Mouse (Mus musculus): ENCODE data around the gene Rfx2. TPM values are rescaled to one million over a fixed set of nuclear protein-coding genes. Genes with fewer than 3 reads are reported as not detected.

Gene Rfx2
- polyA plus RNA-seq, 1 experiment from 2014 or later = 6.8 TPM

GRCm38 (mm10) chr17:56869481-56869977 lies 38.7 kb upstream of the Rfx2 start:
- no peaks in the 10 kb centered on the region for H3K27me3 ChIP-seq (ENCODE audit: control insufficient read depth, insufficient read depth, low read length)
- no peak overlapping the region for H3K4me3 ChIP-seq (ENCODE audit: low read length)
- ATAC-seq (replicated peaks; ENCODE audit: extremely low read depth, insufficient read depth, low FRiP score) = no peak
- H3K36me3 ChIP-seq (ENCODE audit: control insufficient read depth, insufficient read depth) = no peaks in the 10 kb centered on the region
- WGBS = 84% methylated on average over 9 of the region's 9 CpGs
- H3K9me3 ChIP-seq (replicated peaks; ENCODE audit: control insufficient read depth, low read length) = peaks cover 6% of the 10 kb centered on the region
- H3K4me1 ChIP-seq (ENCODE audit: control insufficient read depth, insufficient read depth, low read length) = no peaks in the 10 kb centered on the region
- H3K9ac ChIP-seq (ENCODE audit: low read length) = no peak overlapping the region
- no peak overlapping the region for H3K4me2 ChIP-seq (ENCODE audit: low read depth, low read length)
- no peak overlapping the region for H3K27ac ChIP-seq (ENCODE audit: low read length)

GRCm38 (mm10) chr17:56866071-56866470 lies 35.3 kb upstream of the Rfx2 start:
- 74% methylated on average over 7 of the region's 7 CpGs for WGBS
- ATAC-seq (replicated peaks; ENCODE audit: extremely low read depth, insufficient read depth, low FRiP score) = no peak
- H3K27me3 ChIP-seq (ENCODE audit: control insufficient read depth, insufficient read depth, low read length) = no peaks in the 10 kb centered on the region

GRCm38 (mm10) chr17:56861197-56861596 lies 30.4 kb upstream of the Rfx2 start:
- ATAC-seq (replicated peaks; ENCODE audit: extremely low read depth, insufficient read depth, low FRiP score) = peak; percentile 38
- WGBS = 58% methylated on average over 3 of the region's 3 CpGs
- Histone ChIP-seq H3K27ac (ENCODE audit: low read length) (no peak overlapping the region), H3K4me2 (ENCODE audit: low read depth, low read length) (no peak overlapping the region), H3K4me1 (ENCODE audit: control insufficient read depth, insufficient read depth, low read length) (peaks cover 5% of the 10 kb centered on the region), H3K4me3 (ENCODE audit: low read length) (no peak overlapping the region), H3K36me3 (ENCODE audit: control insufficient read depth, insufficient read depth) (no peaks in the 10 kb centered on the region), H3K9me3 (replicated peaks; ENCODE audit: control insufficient read depth, low read length) (no peaks in the 10 kb centered on the region; the same call in 1 of the 2 replicates), H3K27me3 (ENCODE audit: control insufficient read depth, insufficient read depth, low read length) (no peaks in the 10 kb centered on the region), H3K9ac (ENCODE audit: low read length) (no peak overlapping the region)

More at GRCm38 (mm10) chr17:56866071-56866470, 35.3 kb upstream of the Rfx2 start:
- no peak overlapping the region for H3K9ac ChIP-seq (ENCODE audit: low read length)
- H3K36me3 ChIP-seq (ENCODE audit: control insufficient read depth, insufficient read depth) = no peaks in the 10 kb centered on the region
- H3K27ac ChIP-seq (ENCODE audit: low read length) = no peak overlapping the region
- no peak overlapping the region for H3K4me3 ChIP-seq (ENCODE audit: low read length)
- peaks cover 6% of the 10 kb centered on the region for H3K9me3 ChIP-seq (replicated peaks; ENCODE audit: control insufficient read depth, low read length)
- no peak overlapping the region for H3K4me2 ChIP-seq (ENCODE audit: low read depth, low read length)
- H3K4me1 ChIP-seq (ENCODE audit: control insufficient read depth, insufficient read depth, low read length) = no peaks in the 10 kb centered on the region

- Histone ChIP-seq H3K27me3 (ENCODE audit: control insufficient read depth, insufficient read depth, low read length) (no peaks in the 10 kb centered on the region), H3K4me1 (ENCODE audit: control insufficient read depth, insufficient read depth, low read length) (peaks cover 5% of the 10 kb centered on the region), H3K9me3 (replicated peaks; ENCODE audit: control insufficient read depth, low read length) (no peaks in the 10 kb centered on the region), H3K36me3 (ENCODE audit: control insufficient read depth, insufficient read depth) (no peaks in the 10 kb centered on the region), H3K4me3 (ENCODE audit: low read length) (no peak overlapping the region), H3K9ac (ENCODE audit: low read length) (peak overlapping the region; percentile 59), H3K27ac (ENCODE audit: low read length) (peak overlapping the region; percentile 76), H3K4me2 (ENCODE audit: low read depth, low read length) (peak overlapping the region; percentile 22; the same call in 1 of the 2 replicates)
- peak; percentile 68; the same call in 1 of the 2 replicates for ATAC-seq (replicated peaks; ENCODE audit: extremely low read depth, insufficient read depth, low FRiP score)
- 21% methylated on average over 7 of the region's 7 CpGs for WGBS
Measured at GRCm38 (mm10) chr17:56858922-56859321, 28.1 kb upstream of the Rfx2 start.

- no peak overlapping the region for H3K4me2 ChIP-seq (ENCODE audit: low read depth, low read length)
- ATAC-seq (replicated peaks; ENCODE audit: extremely low read depth, insufficient read depth, low FRiP score) = 0 out of 2 replicates have a peak, but pooled peaks have one; percentile 34
- no peak overlapping the region for H3K4me3 ChIP-seq (ENCODE audit: low read length)
- H3K9ac ChIP-seq (ENCODE audit: low read length) = no peak overlapping the region
- 55% methylated on average over 4 of the region's 4 CpGs for WGBS
- H3K9me3 ChIP-seq (replicated peaks; ENCODE audit: control insufficient read depth, low read length) = no peaks in the 10 kb centered on the region
- peak overlapping the region; percentile 76 for H3K27ac ChIP-seq (ENCODE audit: low read length)
- peaks cover 5% of the 10 kb centered on the region for H3K4me1 ChIP-seq (ENCODE audit: control insufficient read depth, insufficient read depth, low read length)
- H3K27me3 ChIP-seq (ENCODE audit: control insufficient read depth, insufficient read depth, low read length) = no peaks in the 10 kb centered on the region
- H3K36me3 ChIP-seq (ENCODE audit: control insufficient read depth, insufficient read depth) = no peaks in the 10 kb centered on the region
Measured at GRCm38 (mm10) chr17:56858216-56858615, 27.4 kb upstream of the Rfx2 start.

- no peak overlapping the region for H3K27ac ChIP-seq (ENCODE audit: low read length)
- no peak overlapping the region for H3K9ac ChIP-seq (ENCODE audit: low read length)
- peaks cover 5% of the 10 kb centered on the region for H3K4me1 ChIP-seq (ENCODE audit: control insufficient read depth, insufficient read depth, low read length)
- H3K36me3 ChIP-seq (ENCODE audit: control insufficient read depth, insufficient read depth) = no peaks in the 10 kb centered on the region
- ATAC-seq (replicated peaks; ENCODE audit: extremely low read depth, insufficient read depth, low FRiP score) = no peak
- no peak overlapping the region for H3K4me3 ChIP-seq (ENCODE audit: low read length)
- WGBS = 69% methylated on average over 3 of the region's 3 CpGs
- no peaks in the 10 kb centered on the region for H3K27me3 ChIP-seq (ENCODE audit: control insufficient read depth, insufficient read depth, low read length)
- H3K4me2 ChIP-seq (ENCODE audit: low read depth, low read length) = no peak overlapping the region
- H3K9me3 ChIP-seq (replicated peaks; ENCODE audit: control insufficient read depth, low read length) = no peaks in the 10 kb centered on the region
Measured at GRCm38 (mm10) chr17:56855421-56855820, 24.6 kb upstream of the Rfx2 start.

- Histone ChIP-seq H3K9me3 (replicated peaks; ENCODE audit: control insufficient read depth, low read length) (no peaks in the 10 kb centered on the region), H3K27me3 (ENCODE audit: control insufficient read depth, insufficient read depth, low read length) (no peaks in the 10 kb centered on the region), H3K36me3 (ENCODE audit: control insufficient read depth, insufficient read depth) (no peaks in the 10 kb centered on the region), H3K27ac (ENCODE audit: low read length) (no peak overlapping the region), H3K9ac (ENCODE audit: low read length) (no peak overlapping the region), H3K4me3 (ENCODE audit: low read length) (no peak overlapping the region), H3K4me2 (ENCODE audit: low read depth, low read length) (no peak overlapping the region), H3K4me1 (ENCODE audit: control insufficient read depth, insufficient read depth, low read length) (no peaks in the 10 kb centered on the region)
- ATAC-seq (replicated peaks; ENCODE audit: extremely low read depth, insufficient read depth, low FRiP score) = no peak
- 60% methylated on average over 3 of the region's 3 CpGs for WGBS
Measured at GRCm38 (mm10) chr17:56851167-56851566, 20.4 kb upstream of the Rfx2 start.

GRCm38 (mm10) chr17:56849710-56850109 lies 18.9 kb upstream of the Rfx2 start:
- Histone ChIP-seq H3K9me3 (replicated peaks; ENCODE audit: control insufficient read depth, low read length) (no peaks in the 10 kb centered on the region), H3K4me1 (ENCODE audit: control insufficient read depth, insufficient read depth, low read length) (no peaks in the 10 kb centered on the region), H3K4me2 (ENCODE audit: low read depth, low read length) (no peak overlapping the region), H3K27ac (ENCODE audit: low read length) (no peak overlapping the region), H3K36me3 (ENCODE audit: control insufficient read depth, insufficient read depth) (no peaks in the 10 kb centered on the region), H3K9ac (ENCODE audit: low read length) (no peak overlapping the region), H3K27me3 (ENCODE audit: control insufficient read depth, insufficient read depth, low read length) (no peaks in the 10 kb centered on the region), H3K4me3 (ENCODE audit: low read length) (no peak overlapping the region)
- WGBS = 81% methylated on average over 13 of the region's 13 CpGs
- no peak for ATAC-seq (replicated peaks; ENCODE audit: extremely low read depth, insufficient read depth, low FRiP score)

- 79% methylated on average over 5 of the region's 5 CpGs for WGBS
Measured at GRCm38 (mm10) chr17:56848785-56849184, 18.0 kb upstream of the Rfx2 start.

More at GRCm38 (mm10) chr17:56848785-56849184, 18.0 kb upstream of the Rfx2 start:
- H3K4me3 ChIP-seq (ENCODE audit: low read length) = no peak overlapping the region
- H3K36me3 ChIP-seq (ENCODE audit: control insufficient read depth, insufficient read depth) = no peaks in the 10 kb centered on the region
- H3K4me1 ChIP-seq (ENCODE audit: control insufficient read depth, insufficient read depth, low read length) = no peaks in the 10 kb centered on the region
- no peaks in the 10 kb centered on the region for H3K9me3 ChIP-seq (replicated peaks; ENCODE audit: control insufficient read depth, low read length)
- H3K9ac ChIP-seq (ENCODE audit: low read length) = no peak overlapping the region
- H3K4me2 ChIP-seq (ENCODE audit: low read depth, low read length) = no peak overlapping the region
- no peak overlapping the region for H3K27ac ChIP-seq (ENCODE audit: low read length)
- H3K27me3 ChIP-seq (ENCODE audit: control insufficient read depth, insufficient read depth, low read length) = no peaks in the 10 kb centered on the region
- ATAC-seq (replicated peaks; ENCODE audit: extremely low read depth, insufficient read depth, low FRiP score) = no peak
